Mouse (Mus musculus): ENCODE results near the gene Samd3.

Samd3 gene

GRCm38 (mm10) chr10:26314327-26314726 lies 84.8 kb downstream of the Samd3 start:
- no peak for DNase-seq

GRCm38 (mm10) chr10:26320679-26321078 lies 91.2 kb downstream of the Samd3 start:
- DNase-seq, result no peak

Data from cerebellum, adult 18-20 months (tissue).